Mouse (Mus musculus): ENCODE measurements around the gene 1190005I06Rik. TPM values are rescaled to one million over a fixed set of nuclear protein-coding genes. Genes with fewer than 3 reads are reported as not detected.
"Not testable (repeated sequence)": the region's sequence is repeated elsewhere in the genome, so short reads cannot be mapped to it uniquely, and the experiment has no call there.

1190005I06Rik gene
- polyA plus RNA-seq, 1 experiment = 1.6 TPM

DNA sequence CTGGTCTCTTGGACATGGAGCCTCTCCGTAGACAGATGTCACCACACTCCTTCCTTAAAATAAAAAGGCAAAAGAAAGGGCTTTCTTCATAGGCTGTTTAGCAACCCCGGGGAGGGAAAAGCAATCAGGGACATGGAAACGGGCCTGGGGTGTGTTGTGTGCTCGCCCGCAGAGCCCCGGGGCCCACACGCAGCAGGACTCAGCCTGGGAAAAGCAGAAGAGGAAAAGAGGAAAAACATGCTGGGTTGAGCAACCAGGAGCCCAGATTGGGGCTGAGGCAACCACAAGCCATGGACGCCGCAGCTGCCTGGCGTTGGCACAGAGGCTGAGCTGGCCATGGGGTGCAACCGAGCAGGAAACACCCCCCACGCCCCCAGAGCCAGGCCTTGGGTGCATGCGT lies 38.6 kb upstream of the 1190005I06Rik start:
- 78% methylated on average over 13 of the region's 13 CpGs for WGBS
- Histone ChIP-seq H3K36me3 (ENCODE audit: control insufficient read depth, insufficient read depth, low read length) (no peaks in the 10 kb centered on the region), H3K4me3 (ENCODE audit: low read depth, low read length) (no peak overlapping the region), H3K4me1 (ENCODE audit: control insufficient read depth, insufficient read depth, insufficient read length, low read length) (peaks cover 28% of the 10 kb centered on the region), H3K27ac (ENCODE audit: insufficient read depth, low read depth, low read length) (0 out of 2 replicates have a peak overlapping the region, but pooled peaks have one; percentile 26), H3K27me3 (ENCODE audit: control insufficient read depth, insufficient read depth, low read length) (no peaks in the 10 kb centered on the region)
- TF ChIP-seq POLR2A (IDR thresholded peaks at IDR 0.05; ENCODE audit: low read depth, low read length) (no peak), CTCF (IDR thresholded peaks at IDR 0.05; ENCODE audit: extremely low read depth, insufficient read length, insufficient replicate concordance, low read depth, low read length) (no peak)

DNA sequence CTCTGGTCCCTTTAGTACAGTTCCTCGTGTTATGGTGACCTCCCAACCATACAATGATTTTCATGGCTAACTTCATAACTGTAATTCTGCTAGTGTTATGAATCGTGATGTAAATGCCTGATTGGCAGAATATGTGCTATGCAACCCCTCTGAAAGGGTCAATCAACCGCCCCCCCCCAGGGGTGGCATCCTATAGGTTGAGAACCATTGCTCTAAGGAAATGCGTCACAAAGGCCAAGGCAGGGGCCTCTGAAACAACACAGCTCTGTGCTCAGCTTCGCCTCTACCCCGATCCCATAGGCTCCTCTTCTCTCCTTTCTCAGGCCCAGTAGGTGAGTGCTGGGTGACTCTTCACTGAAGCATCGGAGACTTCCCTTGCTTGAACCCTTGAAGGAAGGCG lies 38.2 kb upstream of the 1190005I06Rik start:
- no peak for TF ChIP-seq CTCF (IDR thresholded peaks at IDR 0.05; ENCODE audit: extremely low read depth, insufficient read length, insufficient replicate concordance, low read depth, low read length)
- no peak for TF ChIP-seq POLR2A (IDR thresholded peaks at IDR 0.05; ENCODE audit: low read depth, low read length)
- Histone ChIP-seq H3K27me3 (ENCODE audit: control insufficient read depth, insufficient read depth, low read length) (no peaks in the 10 kb centered on the region), H3K4me1 (ENCODE audit: control insufficient read depth, insufficient read depth, insufficient read length, low read length) (peaks cover 32% of the 10 kb centered on the region), H3K27ac (ENCODE audit: insufficient read depth, low read depth, low read length) (peak overlapping the region; percentile 18; the same call in 1 of the 2 replicates), H3K4me3 (ENCODE audit: low read depth, low read length) (no peak overlapping the region), H3K36me3 (ENCODE audit: control insufficient read depth, insufficient read depth, low read length) (no peaks in the 10 kb centered on the region)
- 86% methylated on average over 8 of the region's 8 CpGs for WGBS

DNA sequence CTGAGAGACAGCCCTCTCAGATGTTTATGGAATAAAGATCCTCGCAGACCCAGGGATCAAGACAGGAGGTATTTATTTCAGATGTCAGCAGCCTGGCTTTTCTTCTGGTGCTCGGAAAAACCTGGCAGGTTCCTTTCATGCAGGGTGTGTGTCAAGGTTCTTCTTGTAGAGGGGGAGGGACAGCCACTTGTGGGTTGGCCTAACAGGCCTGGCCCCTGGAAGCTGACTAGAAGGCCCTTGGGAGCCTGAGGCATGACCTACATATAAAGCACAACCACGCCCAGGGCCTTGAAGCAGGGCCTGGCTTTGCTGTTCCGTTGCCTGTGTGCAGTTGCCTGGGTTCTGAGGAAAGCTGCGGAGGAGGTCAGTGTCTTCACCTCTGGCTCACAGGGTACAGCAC lies 37.7 kb upstream of the 1190005I06Rik start:
- no peaks in the 10 kb centered on the region for H3K27me3 ChIP-seq (ENCODE audit: control insufficient read depth, insufficient read depth, low read length)
- H3K4me3 ChIP-seq (ENCODE audit: low read depth, low read length) = no peak overlapping the region
- peaks cover 32% of the 10 kb centered on the region for H3K4me1 ChIP-seq (ENCODE audit: control insufficient read depth, insufficient read depth, insufficient read length, low read length)
- WGBS = 26% methylated on average over 5 of the region's 5 CpGs
- H3K27ac ChIP-seq (ENCODE audit: insufficient read depth, low read depth, low read length) = peak overlapping the region; percentile 59
- H3K36me3 ChIP-seq (ENCODE audit: control insufficient read depth, insufficient read depth, low read length) = no peaks in the 10 kb centered on the region
- TF ChIP-seq POLR2A (IDR thresholded peaks at IDR 0.05; ENCODE audit: low read depth, low read length) (no peak), CTCF (IDR thresholded peaks at IDR 0.05; ENCODE audit: extremely low read depth, insufficient read length, insufficient replicate concordance, low read depth, low read length) (no peak)

DNA sequence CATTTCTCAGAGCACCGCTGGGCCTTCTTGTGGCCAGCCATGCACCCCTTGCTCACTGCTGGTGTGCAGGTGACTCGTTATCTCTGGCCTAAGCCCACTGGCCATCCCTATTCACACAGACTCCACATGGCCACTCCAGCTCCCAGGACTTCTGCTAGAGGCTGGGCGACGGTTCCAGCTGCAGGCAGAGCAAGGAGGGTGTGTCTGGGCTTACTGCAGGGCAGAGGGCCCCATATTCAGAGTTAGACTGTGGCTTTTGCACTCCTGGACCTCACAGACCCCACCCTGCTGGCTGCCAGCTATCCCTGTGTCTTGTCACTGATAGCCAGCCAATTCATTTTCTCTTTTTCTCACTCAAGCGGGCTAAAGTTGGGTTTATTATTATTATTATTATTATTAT lies 36.6 kb upstream of the 1190005I06Rik start:
- H3K4me1 ChIP-seq (ENCODE audit: control insufficient read depth, insufficient read depth, insufficient read length, low read length) = peaks cover 38% of the 10 kb centered on the region
- no peaks in the 10 kb centered on the region for H3K27me3 ChIP-seq (ENCODE audit: control insufficient read depth, insufficient read depth, low read length)
- 39% methylated on average over 5 of the region's 5 CpGs for WGBS
- H3K4me3 ChIP-seq (ENCODE audit: low read depth, low read length) = no peak overlapping the region
- peak overlapping the region; percentile 95 for H3K27ac ChIP-seq (ENCODE audit: insufficient read depth, low read depth, low read length)
- no peak for TF ChIP-seq CTCF (IDR thresholded peaks at IDR 0.05; ENCODE audit: extremely low read depth, insufficient read length, insufficient replicate concordance, low read depth, low read length)
- TF ChIP-seq POLR2A (IDR thresholded peaks at IDR 0.05; ENCODE audit: low read depth, low read length) = no peak; the same call in 1 of the 2 replicates
- H3K36me3 ChIP-seq (ENCODE audit: control insufficient read depth, insufficient read depth, low read length) = no peaks in the 10 kb centered on the region

DNA sequence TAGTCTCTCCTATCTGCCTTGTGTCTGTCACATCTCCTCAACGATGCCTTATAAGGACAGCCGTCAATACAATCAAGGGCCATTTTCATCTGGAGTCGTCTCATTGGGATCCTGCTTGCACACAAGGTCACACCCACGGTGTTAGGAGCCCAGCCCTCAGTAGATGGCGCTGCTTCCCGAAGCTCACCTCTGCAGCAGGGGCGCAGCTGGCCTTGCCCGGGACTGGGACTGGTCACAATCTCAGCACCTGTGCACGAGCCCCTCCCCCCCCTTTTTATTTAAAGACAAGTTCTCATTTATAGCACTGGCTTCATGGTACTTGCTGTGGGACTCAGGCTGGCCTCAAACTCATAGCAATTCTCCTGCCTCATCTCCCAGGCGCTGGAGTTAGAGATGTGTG lies 36.2 kb upstream of the 1190005I06Rik start:
- Histone ChIP-seq H3K4me3 (ENCODE audit: low read depth, low read length) (no peak overlapping the region), H3K4me1 (ENCODE audit: control insufficient read depth, insufficient read depth, insufficient read length, low read length) (peaks cover 42% of the 10 kb centered on the region), H3K27ac (ENCODE audit: insufficient read depth, low read depth, low read length) (peak overlapping the region; percentile 95), H3K36me3 (ENCODE audit: control insufficient read depth, insufficient read depth, low read length) (no peaks in the 10 kb centered on the region), H3K27me3 (ENCODE audit: control insufficient read depth, insufficient read depth, low read length) (no peaks in the 10 kb centered on the region)
- WGBS = 7% methylated on average over 10 of the region's 10 CpGs
- no peak for TF ChIP-seq POLR2A (IDR thresholded peaks at IDR 0.05; ENCODE audit: low read depth, low read length)
- peak; percentile 93 for TF ChIP-seq CTCF (IDR thresholded peaks at IDR 0.05; ENCODE audit: extremely low read depth, insufficient read length, insufficient replicate concordance, low read depth, low read length)

DNA sequence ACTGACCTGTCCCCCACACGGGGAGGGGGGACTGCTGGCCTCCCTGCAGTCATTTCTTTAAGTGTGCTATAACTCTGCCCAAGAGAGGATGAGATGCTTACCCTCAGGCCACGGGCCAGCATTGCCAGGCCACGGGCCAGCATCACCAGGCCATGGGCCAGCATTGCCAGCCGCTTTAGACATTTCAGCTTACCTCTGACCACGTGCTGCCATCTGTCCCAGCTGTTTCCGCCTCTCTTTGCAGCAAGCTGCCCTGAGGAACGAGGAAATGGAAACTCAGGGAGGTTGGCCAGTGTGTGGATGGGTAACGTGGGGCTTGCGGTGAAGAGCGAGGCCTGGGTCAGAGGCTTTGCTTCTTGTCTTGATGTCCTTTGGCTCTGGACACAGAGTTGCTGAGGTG lies 33.7 kb upstream of the 1190005I06Rik start:
- TF ChIP-seq CTCF (IDR thresholded peaks at IDR 0.05; ENCODE audit: extremely low read depth, insufficient read length, insufficient replicate concordance, low read depth, low read length) (no peak), POLR2A (IDR thresholded peaks at IDR 0.05; ENCODE audit: low read depth, low read length) (no peak)
- H3K36me3 ChIP-seq (ENCODE audit: control insufficient read depth, insufficient read depth, low read length) = no peaks in the 10 kb centered on the region
- WGBS = 74% methylated on average over 10 of the region's 10 CpGs
- H3K27me3 ChIP-seq (ENCODE audit: control insufficient read depth, insufficient read depth, low read length) = no peaks in the 10 kb centered on the region
- no peak overlapping the region for H3K4me3 ChIP-seq (ENCODE audit: low read depth, low read length)
- no peak overlapping the region for H3K27ac ChIP-seq (ENCODE audit: insufficient read depth, low read depth, low read length)
- H3K4me1 ChIP-seq (ENCODE audit: control insufficient read depth, insufficient read depth, insufficient read length, low read length) = peaks cover 43% of the 10 kb centered on the region

DNA sequence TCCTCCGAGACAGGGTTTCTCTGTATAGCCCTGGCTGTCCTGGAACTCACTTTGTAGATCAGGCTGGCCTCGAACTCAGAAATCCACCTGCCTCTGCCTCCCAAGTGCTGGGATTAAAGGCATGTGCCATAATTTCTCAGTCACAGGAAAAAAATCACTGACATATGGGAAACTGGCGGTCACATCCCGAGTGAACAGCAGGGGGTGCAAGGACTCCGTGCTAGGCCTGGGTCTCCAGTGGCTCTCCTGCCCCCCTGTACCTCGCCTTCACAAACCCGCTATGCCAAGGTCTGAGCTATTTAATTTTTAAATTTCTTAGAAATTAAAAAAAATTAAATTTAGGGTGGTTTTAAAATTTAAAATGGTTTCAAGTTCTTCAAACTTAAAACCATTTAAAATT lies 33.0 kb upstream of the 1190005I06Rik start:
- WGBS = 25% methylated on average over 7 of the region's 7 CpGs
- not testable (repeated sequence) for H3K4me3 ChIP-seq (ENCODE audit: low read depth, low read length); H3K27me3 ChIP-seq (ENCODE audit: control insufficient read depth, insufficient read depth, low read length); H3K36me3 ChIP-seq (ENCODE audit: control insufficient read depth, insufficient read depth, low read length)
- peak overlapping the region; percentile 92 for H3K27ac ChIP-seq (ENCODE audit: insufficient read depth, low read depth, low read length)
- peak; percentile 77 for TF ChIP-seq CTCF (IDR thresholded peaks at IDR 0.05; ENCODE audit: extremely low read depth, insufficient read length, insufficient replicate concordance, low read depth, low read length)
- H3K4me1 ChIP-seq (ENCODE audit: control insufficient read depth, insufficient read depth, insufficient read length, low read length) = peaks cover 42% of the 10 kb centered on the region

Measured in small intestine, adult 2 months (tissue).